Mouse (Mus musculus) hindbrain, embryonic 11.5 days (tissue): ENCODE results near the gene Fam120c. TPM values are rescaled to one million over a fixed set of nuclear protein-coding genes. Genes with fewer than 3 reads are reported as not detected.
A peak's percentile ranks its signal among the peaks of the same experiment; 100 is the strongest.

Source experiments
- ATAC-seq: fragments of 200-750 bp; cut with Nextera tagmentation; 2 replicates; pipeline ENCODE4 v1.8.0; 2017; ENCODE audit warnings: mild to moderate bottlenecking, moderate TSS enrichment, moderate library complexity; ENCODE audit not compliant: low FRiP score
- DNase-seq: peaks from one replicate; pipeline ENCODE4 v3.0.0-alpha.2; 2015; ENCODE audit warnings: low spot score
- H3K27ac ChIP-seq: fragments of 300-500 bp; sonication (generic); 2 replicates; pipeline ENCODE4 v1.5.1; 2014; ENCODE audit warnings: mild to moderate bottlenecking, low read depth, low read length
- H3K27me3 ChIP-seq: fragments of 300-500 bp; sonication (generic); 2 replicates; pipeline ENCODE4 v1.6.1; 2014; ENCODE audit warnings: mild to moderate bottlenecking, low read length, moderate library complexity, mixed read lengths; ENCODE audit not compliant: control insufficient read depth, insufficient read depth
- H3K36me3 ChIP-seq: fragments of 300-500 bp; sonication (generic); 2 replicates; pipeline ENCODE4 v1.6.1; 2014; ENCODE audit warnings: mild to moderate bottlenecking, low read length, moderate library complexity, mixed read lengths; ENCODE audit not compliant: control insufficient read depth, insufficient read depth
- H3K4me1 ChIP-seq: fragments of 300-500 bp; sonication (generic); replicated peaks from 2 replicates; pipeline ENCODE4 v1.6.1; 2014; ENCODE audit warnings: low read length, mixed read lengths; ENCODE audit not compliant: control insufficient read depth, insufficient read depth
- H3K4me2 ChIP-seq: fragments of 300-500 bp; sonication (generic); replicated peaks from 2 replicates; pipeline ENCODE4 v1.6.1; 2014; ENCODE audit warnings: mild to moderate bottlenecking, low read depth, low read length
- H3K4me3 ChIP-seq: fragments of 300-500 bp; sonication (generic); 2 replicates; pipeline ENCODE4 v1.5.1; 2014; ENCODE audit warnings: low read depth, low read length
- H3K9ac ChIP-seq: fragments of 300-500 bp; sonication (generic); 2 replicates; pipeline ENCODE4 v1.6.1; 2014; ENCODE audit warnings: low read depth, low read length
- H3K9me3 ChIP-seq: fragments of 300-500 bp; sonication (generic); 2 replicates; pipeline ENCODE4 v1.6.1; 2016; ENCODE audit warnings: low read length; ENCODE audit not compliant: control insufficient read depth
- WGBS: fragments of 180-500 bp; shearing (Covaris S2); extraction: QIAGEN DNeasy Blood & Tissue Kit; methylation state at CpG from one replicate; pipeline ENCODE4 v1.1.7; 2014; 5-methylcytosine and 5-hydroxymethylcytosine counted together
- polyA plus RNA-seq: library from polyadenylated mRNA; unstranded; fragments of >200 nt; fragmentation: Nextera tagmentation; extraction: Ambion mirVana; gene quantifications from 2 replicates; pipeline ENCODE4 v1.2.1, GENCODE M21; 2014

Fam120c gene
- polyA plus RNA-seq, result 2.9 and 3.4 TPM in 2 replicates

GRCm38 (mm10) chrX:151343761-151344500 lies at the start of gene Fam120c:
Gene Fam120c, plus strand, starts transcription at chrX:151344175.
- peaks cover 2% of the 10 kb centered on the region; the same call in 1 of the 2 replicates for H3K27me3 ChIP-seq
- H3K4me1 ChIP-seq, result no peaks in the 10 kb centered on the region
- peak; percentile 94 for ATAC-seq
- no peaks in the 10 kb centered on the region for H3K9me3 ChIP-seq
- peak within 1 kb of the TSS; percentile 63 for H3K9ac ChIP-seq
- H3K4me3 ChIP-seq, result peak within 1 kb of the TSS; percentile 61
- peak; percentile 84 for DNase-seq
- H3K4me2 ChIP-seq, result peak within 1 kb of the TSS; percentile 58
- H3K36me3 ChIP-seq, result no peaks in the 10 kb centered on the region
- peak within 1 kb of the TSS; percentile 48 for H3K27ac ChIP-seq
- 17% methylated on average over 37 of the region's 56 CpGs for WGBS

GRCm38 (mm10) chrX:151298329-151298728 lies 45.6 kb upstream of the Fam120c start:
- no peaks in the 10 kb centered on the region for H3K36me3 ChIP-seq
- H3K4me3 ChIP-seq, result no peak overlapping the region
- ATAC-seq, result no peak
- no peak overlapping the region for H3K27ac ChIP-seq
- no peaks in the 10 kb centered on the region for H3K9me3 ChIP-seq
- H3K27me3 ChIP-seq, result no peaks in the 10 kb centered on the region
- DNase-seq, result no peak
- no peak overlapping the region for H3K9ac ChIP-seq
- H3K4me2 ChIP-seq, result no peak overlapping the region
- H3K4me1 ChIP-seq, result no peaks in the 10 kb centered on the region

GRCm38 (mm10) chrX:151313732-151314131 lies 30.2 kb upstream of the Fam120c start:
- Histone ChIP-seq H3K36me3 (no peaks in the 10 kb centered on the region), H3K27ac (no peak overlapping the region), H3K4me3 (no peak overlapping the region), H3K9ac (no peak overlapping the region), H3K27me3 (no peaks in the 10 kb centered on the region), H3K4me2 (no peak overlapping the region), H3K4me1 (no peaks in the 10 kb centered on the region), H3K9me3 (no peaks in the 10 kb centered on the region)
- 69% methylated on average over 4 of the region's 4 CpGs for WGBS
- ATAC-seq (no peak), DNase-seq (peak; percentile 1)

- DNase-seq, result no peak
- Histone ChIP-seq H3K4me3 (no peak overlapping the region), H3K9me3 (no peaks in the 10 kb centered on the region), H3K27me3 (no peaks in the 10 kb centered on the region), H3K4me2 (no peak overlapping the region), H3K9ac (no peak overlapping the region), H3K36me3 (no peaks in the 10 kb centered on the region), H3K27ac (no peak overlapping the region), H3K4me1 (no peaks in the 10 kb centered on the region)
- 93% methylated on average over 2 of the region's 2 CpGs for WGBS
- ATAC-seq, result no peak
Measured at GRCm38 (mm10) chrX:151333615-151334014, 10.4 kb upstream of the Fam120c start.

- Histone ChIP-seq H3K4me3 (no peak overlapping the region), H3K27ac (no peak overlapping the region), H3K4me2 (no peak overlapping the region), H3K27me3 (peaks cover 2% of the 10 kb centered on the region; the same call in 1 of the 2 replicates), H3K36me3 (no peaks in the 10 kb centered on the region), H3K4me1 (no peaks in the 10 kb centered on the region), H3K9ac (no peak overlapping the region), H3K9me3 (no peaks in the 10 kb centered on the region)
- ATAC-seq (no peak), DNase-seq (no peak)
- 75% methylated on average over 4 of the region's 4 CpGs for WGBS
Measured at GRCm38 (mm10) chrX:151337804-151338203, 6.2 kb upstream of the Fam120c start.

GRCm38 (mm10) chrX:151344501-151344984 lies 568 bp downstream of the Fam120c start:
- ATAC-seq (peak; percentile 68), DNase-seq (no peak)
- Histone ChIP-seq H3K9ac (peak overlapping the region; percentile 63), H3K4me1 (no peaks in the 10 kb centered on the region), H3K36me3 (no peaks in the 10 kb centered on the region), H3K4me2 (peak overlapping the region; percentile 58), H3K27me3 (peaks cover 2% of the 10 kb centered on the region; the same call in 1 of the 2 replicates), H3K4me3 (peak overlapping the region; percentile 61), H3K27ac (peak overlapping the region; percentile 48; the same call in 1 of the 2 replicates), H3K9me3 (no peaks in the 10 kb centered on the region)
- WGBS, result 27% methylated on average over 22 of the region's 33 CpGs

- no peak overlapping the region for H3K9ac ChIP-seq
- no peaks in the 10 kb centered on the region for H3K9me3 ChIP-seq
- no peaks in the 10 kb centered on the region for H3K4me1 ChIP-seq
- peaks cover 2% of the 10 kb centered on the region; the same call in 1 of the 2 replicates for H3K27me3 ChIP-seq
- DNase-seq (no peak), ATAC-seq (no peak)
- no peak overlapping the region for H3K27ac ChIP-seq
- H3K36me3 ChIP-seq, result no peaks in the 10 kb centered on the region
- 44% methylated on average over 11 of the region's 11 CpGs for WGBS
- H3K4me3 ChIP-seq, result peak overlapping the region; percentile 61; the same call in 1 of the 2 replicates
- peak overlapping the region; percentile 58 for H3K4me2 ChIP-seq
Measured at GRCm38 (mm10) chrX:151345333-151346125, 1.6 kb downstream of the Fam120c start.

GRCm38 (mm10) chrX:151347278-151347677 lies 3.3 kb downstream of the Fam120c start:
- ATAC-seq, result no peak

More at GRCm38 (mm10) chrX:151347278-151347677, 3.3 kb downstream of the Fam120c start:
- no peaks in the 10 kb centered on the region for H3K27me3 ChIP-seq
- no peak overlapping the region for H3K4me3 ChIP-seq
- H3K9ac ChIP-seq, result no peak overlapping the region
- H3K4me1 ChIP-seq, result no peaks in the 10 kb centered on the region
- no peak overlapping the region for H3K4me2 ChIP-seq
- no peak for DNase-seq
- H3K9me3 ChIP-seq, result no peaks in the 10 kb centered on the region
- no peak overlapping the region for H3K27ac ChIP-seq
- no peaks in the 10 kb centered on the region for H3K36me3 ChIP-seq
